Mouse (Mus musculus): ENCODE results near the gene Rasef.
"Not testable (repeated sequence)": the region's sequence is repeated elsewhere in the genome, so short reads cannot be mapped to it uniquely, and the experiment has no call there.

The Rasef gene

GRCm38 (mm10) chr4:73790260-73791185, at the start of gene Rasef:
Gene Rasef, minus strand, starts transcription at chr4:73790994.
- peak; percentile 94 for DNase-seq

GRCm38 (mm10) chr4:73826587-73826986, 35.8 kb upstream of the Rasef start:
- DNase-seq = no peak

- no peak for DNase-seq
These were observed 369 bp upstream of the Rasef start for GRCm38 (mm10) chr4:73791186-73791540.

GRCm38 (mm10) chr4:73789534-73789933, 1.3 kb downstream of the Rasef start:
- DNase-seq = peak; percentile 74

GRCm38 (mm10) chr4:73788076-73788730, 2.6 kb downstream of the Rasef start:
- DNase-seq = peak; percentile 93

GRCm38 (mm10) chr4:73784147-73784546, 6.6 kb downstream of the Rasef start:
- DNase-seq = no peak

- DNase-seq = peak; percentile 90
These were observed 9.7 kb downstream of the Rasef start for GRCm38 (mm10) chr4:73781061-73781460.

GRCm38 (mm10) chr4:73775266-73775665, 15.5 kb downstream of the Rasef start:
- no peak for DNase-seq

- no peak for DNase-seq
These were observed 16.7 kb downstream of the Rasef start for GRCm38 (mm10) chr4:73773831-73774810.

- no peak for DNase-seq
These were observed 18.8 kb downstream of the Rasef start for GRCm38 (mm10) chr4:73772028-73772427.

- no peak for DNase-seq
These were observed 20.2 kb downstream of the Rasef start for GRCm38 (mm10) chr4:73770592-73770991.

GRCm38 (mm10) chr4:73768156-73768555, 22.6 kb downstream of the Rasef start:
- no peak for DNase-seq

GRCm38 (mm10) chr4:73748219-73748618, 42.6 kb downstream of the Rasef start:
- DNase-seq = no peak

GRCm38 (mm10) chr4:73739439-73739838, 51.4 kb downstream of the Rasef start:
- DNase-seq = no peak

GRCm38 (mm10) chr4:73719819-73720218, 71.0 kb downstream of the Rasef start:
- DNase-seq = no peak

- DNase-seq = no peak
These were observed 72.0 kb downstream of the Rasef start for GRCm38 (mm10) chr4:73718761-73719160.

GRCm38 (mm10) chr4:73683216-73683615, 107.6 kb downstream of the Rasef start, which contains the start of gene Gm428:
Gene Gm428, plus strand, starts transcription at chr4:73683516.
- not testable (repeated sequence) for DNase-seq

GRCm38 (mm10) chr4:73668054-73668453, 122.7 kb downstream of the Rasef start, which contains the start of gene Gm11239:
Gene Gm11239, plus strand, starts transcription at chr4:73668354.
- DNase-seq = not testable (repeated sequence)
